Mouse (Mus musculus): ENCODE data around the gene Aicda. TPM values are rescaled to one million over a fixed set of nuclear protein-coding genes. Genes with fewer than 3 reads are reported as not detected.
"Not testable (repeated sequence)": the region's sequence is repeated elsewhere in the genome, so short reads cannot be mapped to it uniquely, and the experiment has no call there.

Aicda gene
- polyA plus RNA-seq, 1 experiment, result not detected

DNA sequence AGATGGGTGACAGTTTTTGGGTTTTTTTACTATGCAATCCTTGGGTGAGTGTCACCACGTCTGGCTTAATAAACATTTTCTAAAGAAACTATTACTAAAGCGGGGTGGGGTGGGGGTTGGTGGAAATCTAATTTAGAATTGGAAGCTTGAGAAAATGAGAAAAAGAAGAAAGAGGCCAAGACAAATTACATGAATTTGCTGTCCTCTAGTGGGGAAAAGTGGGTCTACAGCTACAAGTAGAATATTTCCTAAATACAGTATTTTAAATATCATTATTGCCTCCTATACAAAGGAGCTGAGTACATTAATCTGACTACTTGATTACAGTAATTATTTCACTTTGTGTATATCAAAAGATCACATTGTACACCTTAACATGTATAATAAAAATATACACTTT, 34.2 kb upstream of the Aicda start:
- H3K27ac ChIP-seq (ENCODE audit: control insufficient read depth, insufficient read depth, low read depth, low read length, poor library complexity), result no peak overlapping the region
- no peak overlapping the region for H3K4me3 ChIP-seq (replicated peaks; ENCODE audit: control insufficient read depth, low read depth, low read length)
- 40% methylated on average over 2 of the region's 2 CpGs for WGBS
- no peaks in the 10 kb centered on the region for H3K4me1 ChIP-seq (ENCODE audit: control insufficient read depth, insufficient read depth, low read length)
- no peak for TF ChIP-seq CTCF (IDR thresholded peaks at IDR 0.05; ENCODE audit: control insufficient read depth, insufficient read depth, low read length)
- TF ChIP-seq POLR2A (IDR thresholded peaks at IDR 0.05; ENCODE audit: borderline replicate concordance, control insufficient read depth, low read depth, low read length), result no peak

GRCm38 (mm10) chr6:122522595-122522994, 31.0 kb upstream of the Aicda start:
- TF ChIP-seq POLR2A (IDR thresholded peaks at IDR 0.05; ENCODE audit: borderline replicate concordance, control insufficient read depth, low read depth, low read length), result no peak
- no peak for TF ChIP-seq CTCF (IDR thresholded peaks at IDR 0.05; ENCODE audit: control insufficient read depth, insufficient read depth, low read length)
- no peaks in the 10 kb centered on the region for H3K4me1 ChIP-seq (ENCODE audit: control insufficient read depth, insufficient read depth, low read length)
- no peak overlapping the region for H3K27ac ChIP-seq (ENCODE audit: control insufficient read depth, insufficient read depth, low read depth, low read length, poor library complexity)
- WGBS, result 79% methylated on average over 9 of the region's 9 CpGs
- no peak overlapping the region for H3K4me3 ChIP-seq (replicated peaks; ENCODE audit: control insufficient read depth, low read depth, low read length)

DNA sequence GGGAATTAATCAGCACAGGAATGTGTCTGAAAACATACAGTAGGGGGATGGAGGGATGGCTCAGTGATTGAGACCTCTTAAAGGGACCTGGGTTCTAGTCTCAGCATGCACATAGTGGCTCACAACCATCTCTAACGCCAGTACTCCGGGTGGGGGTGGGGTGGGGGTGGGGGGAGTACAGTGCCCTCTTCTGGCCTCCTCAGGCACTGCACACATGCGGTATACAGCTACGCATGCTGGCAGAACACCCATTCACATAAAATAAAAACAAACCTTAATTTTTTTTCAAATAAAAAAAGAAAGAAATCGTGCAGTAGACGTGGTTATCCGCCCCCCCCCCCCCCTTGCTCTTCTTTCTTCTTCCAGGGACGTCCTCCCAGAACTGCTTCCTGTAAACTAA, 30.3 kb upstream of the Aicda start:
- H3K4me1 ChIP-seq (ENCODE audit: control insufficient read depth, insufficient read depth, low read length), result no peaks in the 10 kb centered on the region
- H3K27ac ChIP-seq (ENCODE audit: control insufficient read depth, insufficient read depth, low read depth, low read length, poor library complexity), result no peak overlapping the region
- no peak overlapping the region for H3K4me3 ChIP-seq (replicated peaks; ENCODE audit: control insufficient read depth, low read depth, low read length)
- whole genome bisulfite sequencing, result 76% methylated on average over 8 of the region's 8 CpGs
- no peak for TF ChIP-seq CTCF (IDR thresholded peaks at IDR 0.05; ENCODE audit: control insufficient read depth, insufficient read depth, low read length)
- no peak for TF ChIP-seq POLR2A (IDR thresholded peaks at IDR 0.05; ENCODE audit: borderline replicate concordance, control insufficient read depth, low read depth, low read length)

DNA sequence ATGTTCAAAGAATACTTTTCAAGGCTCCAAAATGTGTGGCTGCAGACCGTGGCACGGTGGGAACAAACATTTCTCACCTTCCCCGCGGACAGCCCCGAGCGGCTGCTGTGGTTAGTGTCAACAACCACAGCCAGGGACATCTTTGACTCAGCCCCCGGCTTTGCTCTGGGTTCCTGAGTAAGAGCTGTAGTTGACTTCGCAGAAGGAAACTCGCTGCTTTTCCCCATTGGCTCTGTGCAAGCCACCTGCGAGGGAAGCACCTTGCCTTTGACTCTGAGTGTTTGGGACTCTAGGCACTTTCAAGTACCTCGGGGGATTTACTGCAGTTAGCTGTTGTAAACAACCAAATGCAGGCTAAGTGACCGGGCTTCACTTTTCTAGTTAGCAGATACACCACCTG, 26.0 kb upstream of the Aicda start:
- no peak for TF ChIP-seq POLR2A (IDR thresholded peaks at IDR 0.05; ENCODE audit: borderline replicate concordance, control insufficient read depth, low read depth, low read length)
- TF ChIP-seq CTCF (IDR thresholded peaks at IDR 0.05; ENCODE audit: control insufficient read depth, insufficient read depth, low read length), result no peak

GRCm38 (mm10) chr6:122528136-122528535, 25.5 kb upstream of the Aicda start:
- Histone ChIP-seq H3K27ac (ENCODE audit: control insufficient read depth, insufficient read depth, low read depth, low read length, poor library complexity) (no peak overlapping the region), H3K4me3 (replicated peaks; ENCODE audit: control insufficient read depth, low read depth, low read length) (no peak overlapping the region), H3K4me1 (ENCODE audit: control insufficient read depth, insufficient read depth, low read length) (no peaks in the 10 kb centered on the region)
- TF ChIP-seq POLR2A (IDR thresholded peaks at IDR 0.05; ENCODE audit: borderline replicate concordance, control insufficient read depth, low read depth, low read length), result no peak
- TF ChIP-seq CTCF (IDR thresholded peaks at IDR 0.05; ENCODE audit: control insufficient read depth, insufficient read depth, low read length), result no peak
- WGBS, result 76% methylated on average over 11 of the region's 11 CpGs

More for the DNA sequence above, 26.0 kb upstream of the Aicda start:
- no peak overlapping the region for H3K4me3 ChIP-seq (replicated peaks; ENCODE audit: control insufficient read depth, low read depth, low read length)
- no peak overlapping the region; the same call in 1 of the 2 replicates for H3K27ac ChIP-seq (ENCODE audit: control insufficient read depth, insufficient read depth, low read depth, low read length, poor library complexity)
- WGBS, result 10% methylated on average over 12 of the region's 12 CpGs
- no peaks in the 10 kb centered on the region for H3K4me1 ChIP-seq (ENCODE audit: control insufficient read depth, insufficient read depth, low read length)

- WGBS, result 76% methylated on average over 8 of the region's 8 CpGs
- TF ChIP-seq POLR2A (IDR thresholded peaks at IDR 0.05; ENCODE audit: borderline replicate concordance, control insufficient read depth, low read depth, low read length) (no peak), CTCF (IDR thresholded peaks at IDR 0.05; ENCODE audit: control insufficient read depth, insufficient read depth, low read length) (no peak)
- Histone ChIP-seq H3K27ac (ENCODE audit: control insufficient read depth, insufficient read depth, low read depth, low read length, poor library complexity) (no peak overlapping the region), H3K4me3 (replicated peaks; ENCODE audit: control insufficient read depth, low read depth, low read length) (no peak overlapping the region), H3K4me1 (ENCODE audit: control insufficient read depth, insufficient read depth, low read length) (no peaks in the 10 kb centered on the region)
These were observed 22.0 kb upstream of the Aicda start for GRCm38 (mm10) chr6:122531466-122532174.

DNA sequence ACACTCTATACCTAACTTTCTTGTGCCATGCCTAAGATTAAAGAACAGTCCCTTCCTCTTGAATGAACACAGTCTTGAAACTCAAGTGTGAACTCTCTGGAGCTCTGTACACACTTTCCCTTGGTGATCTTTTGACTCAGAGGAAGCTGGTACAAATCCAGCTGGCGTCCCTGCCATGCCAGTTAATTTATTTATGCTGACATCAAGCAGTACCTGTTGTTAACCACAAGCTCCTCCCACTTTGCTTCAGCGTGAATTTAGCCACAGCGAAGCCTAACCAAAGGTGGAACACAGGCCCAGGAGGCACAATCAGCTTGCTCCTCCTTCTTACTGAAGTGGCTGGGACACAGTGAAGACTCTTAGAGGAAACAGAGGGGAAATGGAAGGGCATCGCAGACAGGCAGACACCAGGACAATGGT, 20.7 kb upstream of the Aicda start:
- TF ChIP-seq CTCF (IDR thresholded peaks at IDR 0.05; ENCODE audit: control insufficient read depth, insufficient read depth, low read length) (no peak), POLR2A (IDR thresholded peaks at IDR 0.05; ENCODE audit: borderline replicate concordance, control insufficient read depth, low read depth, low read length) (no peak)
- Histone ChIP-seq H3K4me1 (ENCODE audit: control insufficient read depth, insufficient read depth, low read length) (no peaks in the 10 kb centered on the region), H3K4me3 (replicated peaks; ENCODE audit: control insufficient read depth, low read depth, low read length) (no peak overlapping the region), H3K27ac (ENCODE audit: control insufficient read depth, insufficient read depth, low read depth, low read length, poor library complexity) (no peak overlapping the region)
- WGBS, result 1% methylated on average over 4 of the region's 4 CpGs

- WGBS, result 23% methylated on average over 3 of the region's 3 CpGs
- Histone ChIP-seq H3K4me3 (replicated peaks; ENCODE audit: control insufficient read depth, low read depth, low read length) (no peak overlapping the region), H3K27ac (ENCODE audit: control insufficient read depth, insufficient read depth, low read depth, low read length, poor library complexity) (no peak overlapping the region), H3K4me1 (ENCODE audit: control insufficient read depth, insufficient read depth, low read length) (no peaks in the 10 kb centered on the region)
- TF ChIP-seq CTCF (IDR thresholded peaks at IDR 0.05; ENCODE audit: control insufficient read depth, insufficient read depth, low read length), result no peak
These were observed 19.6 kb upstream of the Aicda start for GRCm38 (mm10) chr6:122534032-122534431.

DNA sequence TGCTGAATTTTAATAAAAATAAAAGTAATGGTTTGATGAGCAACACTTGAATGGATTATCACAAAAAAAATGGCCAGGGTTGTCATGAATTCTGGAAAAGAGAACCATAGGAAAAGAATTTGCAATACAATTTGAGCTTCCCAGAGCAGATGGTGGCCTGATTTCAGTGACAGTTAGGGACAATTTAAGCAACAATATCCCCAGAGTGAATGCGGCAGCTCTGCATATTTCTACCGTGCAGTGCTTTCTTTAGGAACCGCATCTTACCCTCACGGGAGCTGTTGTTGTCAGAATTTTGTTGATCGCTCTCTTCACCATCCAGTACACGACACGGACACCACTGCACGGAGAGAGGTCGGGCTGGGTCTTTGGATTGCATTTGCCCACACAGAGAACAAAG, 14.0 kb upstream of the Aicda start:
- no peaks in the 10 kb centered on the region for H3K4me1 ChIP-seq (ENCODE audit: control insufficient read depth, insufficient read depth, low read length)
- TF ChIP-seq POLR2A (IDR thresholded peaks at IDR 0.05; ENCODE audit: borderline replicate concordance, control insufficient read depth, low read depth, low read length) (no peak), CTCF (IDR thresholded peaks at IDR 0.05; ENCODE audit: control insufficient read depth, insufficient read depth, low read length) (no peak)
- no peak overlapping the region for H3K4me3 ChIP-seq (replicated peaks; ENCODE audit: control insufficient read depth, low read depth, low read length)
- no peak overlapping the region for H3K27ac ChIP-seq (ENCODE audit: control insufficient read depth, insufficient read depth, low read depth, low read length, poor library complexity)
- WGBS, result 89% methylated on average over 9 of the region's 9 CpGs

DNA sequence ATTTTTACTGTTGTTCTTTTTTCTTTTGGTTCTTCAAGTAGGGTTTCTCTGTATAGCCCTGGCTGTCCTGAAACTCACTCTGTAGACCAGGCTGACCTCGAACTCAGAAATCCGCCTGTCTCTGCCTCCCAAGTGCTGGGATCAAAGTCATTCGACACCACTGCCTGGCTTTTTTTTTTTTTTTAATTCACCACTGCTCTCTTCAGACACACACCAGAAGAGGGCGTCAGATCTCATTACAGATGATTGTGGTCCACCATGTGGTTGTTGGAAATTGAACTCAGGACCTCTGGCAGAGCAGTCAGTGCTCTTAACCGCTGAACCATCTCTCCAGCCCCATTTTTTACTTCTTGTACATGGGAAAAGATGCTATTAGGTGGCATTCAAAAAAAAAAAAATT, 11.1 kb upstream of the Aicda start:
- not testable (repeated sequence) for H3K4me1 ChIP-seq (ENCODE audit: control insufficient read depth, insufficient read depth, low read length); H3K27ac ChIP-seq (ENCODE audit: control insufficient read depth, insufficient read depth, low read depth, low read length, poor library complexity)
- 67% methylated on average over 5 of the region's 5 CpGs for WGBS

More for the DNA sequence above, 11.1 kb upstream of the Aicda start:
- H3K4me3 ChIP-seq (replicated peaks; ENCODE audit: control insufficient read depth, low read depth, low read length), result not testable (repeated sequence)
